Mouse (Mus musculus) intestine, embryonic 14.5 days (tissue): ENCODE results near the gene Ttll11. TPM values are rescaled to one million over a fixed set of nuclear protein-coding genes. Genes with fewer than 3 reads are reported as not detected.
A peak's percentile ranks its signal among the peaks of the same experiment; 100 is the strongest.

Experiments
- ATAC-seq: fragments of 200-750 bp; cut with Nextera tagmentation; replicated peaks from 2 replicates; pipeline ENCODE4 v1.8.0; 2017; ENCODE audit warnings: low read depth, moderate number of reproducible peaks, moderate TSS enrichment, moderate library complexity; ENCODE audit not compliant: low FRiP score, low TSS enrichment
- DNase-seq: peaks from one replicate; pipeline ENCODE4 v3.0.0-alpha.2; 2018; ENCODE audit warnings: low spot score
- H3K27ac ChIP-seq: fragments of 300-500 bp; sonication (generic); 2 replicates; pipeline ENCODE4 v1.5.1; 2014; ENCODE audit warnings: low read depth, mild to moderate bottlenecking, control low read depth
- H3K27me3 ChIP-seq: fragments of 300-500 bp; sonication (generic); replicated peaks from 2 replicates; pipeline ENCODE4 v1.6.1; 2014; ENCODE audit warnings: low read length, control low read depth; ENCODE audit not compliant: control insufficient read depth, insufficient read depth
- H3K36me3 ChIP-seq: fragments of 300-500 bp; sonication (generic); 2 replicates; pipeline ENCODE4 v1.6.1; 2014; ENCODE audit warnings: low read length, control low read depth; ENCODE audit not compliant: control insufficient read depth, insufficient read depth
- H3K4me1 ChIP-seq: fragments of 300-500 bp; sonication (generic); replicated peaks from 2 replicates; pipeline ENCODE4 v1.6.1; 2014; ENCODE audit warnings: low read length, control low read depth, mixed read lengths; ENCODE audit not compliant: control insufficient read depth, insufficient read depth
- H3K4me2 ChIP-seq: fragments of 300-500 bp; sonication (generic); 2 replicates; pipeline ENCODE4 v1.6.1; 2014; ENCODE audit warnings: low read length
- H3K4me3 ChIP-seq: fragments of 300-500 bp; sonication (generic); 2 replicates; pipeline ENCODE4 v1.5.1; 2014; ENCODE audit warnings: low read depth, low read length, control low read depth, mixed read lengths
- H3K9ac ChIP-seq: fragments of 300-500 bp; sonication (generic); 2 replicates; pipeline ENCODE4 v1.6.1; 2014; ENCODE audit warnings: mild to moderate bottlenecking, low read length
- H3K9me3 ChIP-seq: fragments of 300-500 bp; sonication (generic); 2 replicates; pipeline ENCODE4 v1.6.1; 2016; ENCODE audit warnings: low read length, control low read depth; ENCODE audit not compliant: control insufficient read depth
- WGBS: fragments of 180-500 bp; shearing (Covaris S2); extraction: QIAGEN DNeasy Blood & Tissue Kit; methylation state at CpG from one replicate; pipeline ENCODE4 v1.1.7; 2014; 5-methylcytosine and 5-hydroxymethylcytosine counted together
- polyA plus RNA-seq: library from polyadenylated mRNA; unstranded; fragments of >200 nt; fragmentation: Nextera tagmentation; extraction: Ambion mirVana; gene quantifications from 2 replicates; pipeline ENCODE4 v1.2.1, GENCODE M21; 2014

Ttll11 gene
- polyA plus RNA-seq, 1 experiment from 2014 or later: 0.92 TPM

DNA sequence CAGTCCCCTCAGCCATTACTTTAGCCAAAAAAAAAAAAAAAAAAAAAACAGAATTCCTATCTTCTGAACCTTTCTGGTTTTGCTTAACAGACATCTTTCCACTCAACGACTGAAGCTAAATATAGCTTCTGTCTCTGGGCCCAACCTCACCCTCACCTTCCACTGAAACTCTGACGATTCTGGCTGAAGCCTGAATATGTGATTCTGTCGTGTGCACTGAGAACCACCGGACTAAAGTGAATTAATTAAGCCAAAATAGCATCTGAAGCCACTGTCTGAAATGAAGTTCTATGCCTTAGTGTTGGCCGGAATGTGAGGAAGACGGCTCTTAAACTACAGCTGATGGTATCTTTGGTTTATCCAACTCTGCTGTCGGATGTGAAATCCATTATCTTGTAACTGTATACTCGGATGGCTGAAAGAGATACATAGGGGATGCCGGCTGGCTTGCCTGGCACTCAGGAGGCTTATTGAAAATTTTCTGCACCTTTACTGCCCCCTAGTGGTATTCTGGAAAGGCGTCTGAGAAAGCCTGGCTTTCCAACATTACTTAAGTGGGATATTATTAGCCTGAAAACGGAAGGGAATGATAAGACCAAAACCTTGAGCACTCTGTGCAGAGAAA, 73.4 kb downstream of the Ttll11 start:
- H3K4me3 ChIP-seq: no peak overlapping the region
- H3K4me2 ChIP-seq: peak overlapping the region; percentile 8; the same call in 1 of the 2 replicates
- no peak overlapping the region for H3K9ac ChIP-seq
- H3K9me3 ChIP-seq: no peaks in the 10 kb centered on the region
- no peaks in the 10 kb centered on the region for H3K36me3 ChIP-seq
- peak; percentile 80 for DNase-seq
- H3K27me3 ChIP-seq: no peaks in the 10 kb centered on the region
- ATAC-seq: peak; percentile 75
- H3K27ac ChIP-seq: peak overlapping the region; percentile 51; the same call in 1 of the 2 replicates
- 0 out of 2 replicates have a peak, but pooled peaks cover 9% of the 10 kb centered on the region for H3K4me1 ChIP-seq
- WGBS: 11% methylated on average over 11 of the region's 11 CpGs

DNA sequence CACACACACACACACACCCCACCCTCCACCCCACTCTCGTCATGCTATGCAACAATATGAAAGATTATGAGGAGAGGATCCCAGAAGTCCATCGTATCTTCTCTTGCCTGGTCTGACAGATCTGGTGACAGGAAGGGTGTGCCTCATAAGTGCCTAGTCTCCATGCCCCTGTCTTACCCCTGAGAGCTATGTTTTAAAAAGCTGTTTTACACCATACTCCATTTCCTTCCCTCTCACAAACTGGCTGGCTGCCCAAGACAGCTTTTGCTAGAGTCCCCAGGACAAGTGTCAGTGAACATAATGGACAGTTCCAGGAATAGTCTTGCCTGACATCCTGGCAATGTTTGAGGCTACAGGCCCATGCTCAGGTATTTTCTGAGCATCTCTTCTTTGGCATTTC, 78.9 kb downstream of the Ttll11 start:
- H3K9me3 ChIP-seq: no peaks in the 10 kb centered on the region
- no peak for DNase-seq

DNA sequence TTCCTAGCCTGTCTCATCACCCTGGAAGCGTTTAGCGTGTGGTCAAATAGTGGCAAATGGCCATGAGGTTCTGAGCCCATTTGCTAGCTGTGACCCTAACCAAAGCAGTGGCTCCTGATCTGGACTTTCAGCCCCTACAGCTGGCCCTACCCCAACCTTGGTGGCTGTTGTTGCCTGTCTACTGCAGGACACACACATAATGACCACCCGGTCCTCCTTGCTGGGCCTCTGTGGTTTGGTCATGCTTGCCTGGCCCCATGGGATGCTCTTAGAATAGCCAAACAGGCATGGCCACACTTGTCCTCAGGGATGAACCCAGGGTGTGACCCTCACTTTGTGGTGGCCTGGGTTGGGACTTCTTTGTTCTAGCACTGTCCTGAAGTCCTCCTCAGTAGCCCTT, 80.0 kb downstream of the Ttll11 start:
- ATAC-seq (no peak), DNase-seq (no peak)
- WGBS: 95% methylated on average over 3 of the region's 3 CpGs
- Histone ChIP-seq H3K4me2 (no peak overlapping the region), H3K36me3 (no peaks in the 10 kb centered on the region), H3K27ac (no peak overlapping the region), H3K4me1 (no peaks in the 10 kb centered on the region), H3K9ac (no peak overlapping the region), H3K4me3 (no peak overlapping the region), H3K27me3 (no peaks in the 10 kb centered on the region), H3K9me3 (no peaks in the 10 kb centered on the region)

More for the DNA sequence above, 78.9 kb downstream of the Ttll11 start:
- H3K36me3 ChIP-seq: no peaks in the 10 kb centered on the region
- H3K9ac ChIP-seq: no peak overlapping the region
- H3K27me3 ChIP-seq: no peaks in the 10 kb centered on the region
- H3K4me1 ChIP-seq: 0 out of 2 replicates have a peak, but pooled peaks cover 2% of the 10 kb centered on the region
- no peak overlapping the region for H3K27ac ChIP-seq
- H3K4me3 ChIP-seq: no peak overlapping the region
- no peak for ATAC-seq
- no peak overlapping the region for H3K4me2 ChIP-seq
- WGBS: 60% methylated on average over 2 of the region's 2 CpGs

DNA sequence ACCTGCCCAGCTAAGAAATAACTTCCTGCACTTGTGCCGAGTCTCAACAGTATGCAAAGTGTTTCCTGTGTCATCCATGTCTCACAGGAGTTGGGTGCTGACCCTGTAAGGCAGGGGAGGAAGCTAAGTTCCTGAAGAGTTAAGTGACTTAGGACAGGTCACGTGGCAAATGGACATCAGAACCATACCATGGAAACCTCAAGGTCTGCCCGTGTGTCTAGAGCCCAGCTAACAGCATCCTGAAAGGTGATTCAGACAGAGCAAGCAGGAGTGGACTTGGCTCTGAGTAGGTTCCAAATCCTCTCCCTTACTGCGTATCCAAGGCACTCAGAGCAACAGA, 80.6 kb downstream of the Ttll11 start:
- no peak overlapping the region for H3K4me3 ChIP-seq
- no peak overlapping the region for H3K4me2 ChIP-seq
- H3K27ac ChIP-seq: no peak overlapping the region
- H3K27me3 ChIP-seq: no peaks in the 10 kb centered on the region
- H3K36me3 ChIP-seq: no peaks in the 10 kb centered on the region
- no peak overlapping the region for H3K9ac ChIP-seq
- H3K9me3 ChIP-seq: no peaks in the 10 kb centered on the region
- no peak for DNase-seq
- no peaks in the 10 kb centered on the region for H3K4me1 ChIP-seq
- WGBS: 77% methylated on average over 4 of the region's 4 CpGs
- ATAC-seq: no peak

DNA sequence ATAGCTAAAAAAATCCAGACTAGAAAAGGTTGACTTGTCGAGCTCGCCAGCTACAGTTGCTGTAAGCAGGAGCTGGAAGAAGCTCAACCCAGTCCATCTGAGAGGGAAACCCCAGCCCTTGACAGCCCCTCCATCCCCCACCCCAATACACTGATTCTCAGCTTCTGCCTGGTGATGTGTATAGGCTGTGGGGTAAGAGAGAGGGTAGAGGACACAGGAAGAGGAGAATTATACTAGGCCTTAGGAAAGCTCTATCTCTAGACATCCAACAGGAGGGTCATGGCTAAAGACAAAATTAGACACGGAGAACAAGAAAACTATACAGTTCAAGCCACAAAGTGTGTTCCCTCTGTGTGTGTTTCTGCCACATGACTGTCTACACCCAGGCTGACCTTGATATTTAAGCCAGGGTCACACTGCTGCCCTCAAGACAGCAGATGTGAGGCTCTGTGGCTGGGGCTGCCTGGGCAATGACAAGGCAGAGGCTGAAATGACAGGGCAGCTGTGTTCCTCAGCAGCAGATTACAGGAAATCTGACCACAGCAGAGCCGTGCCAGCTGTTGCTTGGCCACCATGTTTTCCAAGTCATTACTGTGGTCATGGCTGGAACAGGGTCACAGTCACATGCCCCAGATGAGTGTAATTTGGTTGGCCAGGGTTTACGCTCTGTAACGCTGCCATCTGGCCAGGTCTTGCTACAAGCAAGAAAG, 81.1 kb downstream of the Ttll11 start:
- DNase-seq (no peak), ATAC-seq (no peak)
- no peak overlapping the region for H3K27ac ChIP-seq
- H3K9me3 ChIP-seq: no peaks in the 10 kb centered on the region
- H3K27me3 ChIP-seq: no peaks in the 10 kb centered on the region
- 76% methylated on average over 6 of the region's 6 CpGs for WGBS
- H3K4me2 ChIP-seq: no peak overlapping the region
- no peak overlapping the region for H3K9ac ChIP-seq
- H3K4me3 ChIP-seq: no peak overlapping the region
- H3K36me3 ChIP-seq: no peaks in the 10 kb centered on the region
- H3K4me1 ChIP-seq: no peaks in the 10 kb centered on the region

DNA sequence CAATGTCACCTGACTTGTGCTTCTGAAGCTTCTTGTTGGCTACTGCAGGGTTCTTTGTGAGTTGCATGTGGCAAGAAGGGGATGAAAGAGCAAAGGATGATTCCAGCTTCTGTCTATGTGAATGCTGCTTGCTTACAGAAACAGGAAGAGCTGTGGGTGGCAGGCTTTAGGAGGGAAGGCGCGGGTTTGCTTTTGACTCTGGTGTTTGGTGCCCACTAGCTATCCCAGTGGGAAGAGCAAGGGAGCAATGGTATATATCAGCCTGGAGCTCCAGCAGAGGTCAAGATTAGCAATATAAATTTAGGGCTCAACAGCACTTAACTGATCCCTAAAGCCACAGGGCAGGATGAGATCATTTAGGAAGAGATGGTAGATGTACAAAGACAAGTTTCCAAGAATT, 82.6 kb downstream of the Ttll11 start:
- Histone ChIP-seq H3K9ac (no peak overlapping the region), H3K27me3 (no peaks in the 10 kb centered on the region), H3K4me1 (no peaks in the 10 kb centered on the region), H3K4me3 (no peak overlapping the region), H3K27ac (no peak overlapping the region), H3K4me2 (no peak overlapping the region), H3K9me3 (no peaks in the 10 kb centered on the region), H3K36me3 (no peaks in the 10 kb centered on the region)
- no peak for DNase-seq
- ATAC-seq: no peak
- WGBS: 73% methylated on average over 2 of the region's 2 CpGs

DNA sequence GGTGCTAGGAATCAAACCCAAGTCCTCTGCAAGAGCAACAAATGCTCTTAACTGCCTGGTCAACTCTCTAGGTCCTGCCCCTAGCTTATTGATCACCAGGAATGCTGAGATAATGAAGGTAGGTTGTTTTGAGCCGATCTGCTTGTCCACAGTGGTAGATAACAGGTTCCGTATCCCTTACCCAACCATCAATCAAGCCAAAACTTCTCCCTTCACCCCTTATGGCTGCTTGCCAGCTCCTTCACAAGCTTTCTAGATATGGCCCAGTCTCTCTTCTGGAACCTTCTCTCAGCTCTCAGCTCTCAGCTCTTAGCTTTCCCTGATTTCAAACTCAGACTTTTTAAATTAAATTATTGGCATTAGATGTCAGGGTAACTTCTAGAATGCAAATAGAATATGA, 85.2 kb downstream of the Ttll11 start:
- H3K27me3 ChIP-seq: no peaks in the 10 kb centered on the region
- no peaks in the 10 kb centered on the region for H3K36me3 ChIP-seq
- WGBS: 68% methylated on average over 2 of the region's 2 CpGs
- H3K9ac ChIP-seq: no peak overlapping the region
- H3K4me1 ChIP-seq: no peaks in the 10 kb centered on the region
- H3K9me3 ChIP-seq: no peaks in the 10 kb centered on the region
- ATAC-seq (no peak), DNase-seq (no peak)
- H3K4me2 ChIP-seq: no peak overlapping the region
- H3K4me3 ChIP-seq: no peak overlapping the region
- H3K27ac ChIP-seq: no peak overlapping the region

DNA sequence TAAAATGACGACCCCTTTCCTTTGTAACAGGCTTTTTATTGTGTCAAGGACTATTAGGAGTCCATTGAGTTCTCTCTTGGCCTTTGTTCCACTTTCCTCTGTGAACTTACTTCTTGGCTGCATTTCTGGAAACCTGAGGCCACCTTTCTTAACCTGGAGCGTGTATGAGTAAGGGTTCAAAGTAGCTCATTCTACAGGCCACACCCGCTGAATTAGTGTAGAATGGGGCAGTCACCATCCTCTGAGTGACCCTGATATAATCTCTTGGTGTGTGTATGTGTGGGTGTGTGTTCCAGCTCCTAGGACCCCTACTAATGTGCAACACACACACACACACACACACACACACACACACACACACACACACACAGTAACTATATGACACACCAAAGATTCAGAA, 89.1 kb downstream of the Ttll11 start:
- Histone ChIP-seq H3K4me2 (no peak overlapping the region), H3K27me3 (no peaks in the 10 kb centered on the region), H3K4me1 (no peaks in the 10 kb centered on the region), H3K9ac (no peak overlapping the region), H3K4me3 (no peak overlapping the region), H3K27ac (no peak overlapping the region), H3K36me3 (no peaks in the 10 kb centered on the region), H3K9me3 (no peaks in the 10 kb centered on the region)
- no peak for ATAC-seq
- no peak for DNase-seq
- WGBS: 71% methylated on average over 3 of the region's 3 CpGs

DNA sequence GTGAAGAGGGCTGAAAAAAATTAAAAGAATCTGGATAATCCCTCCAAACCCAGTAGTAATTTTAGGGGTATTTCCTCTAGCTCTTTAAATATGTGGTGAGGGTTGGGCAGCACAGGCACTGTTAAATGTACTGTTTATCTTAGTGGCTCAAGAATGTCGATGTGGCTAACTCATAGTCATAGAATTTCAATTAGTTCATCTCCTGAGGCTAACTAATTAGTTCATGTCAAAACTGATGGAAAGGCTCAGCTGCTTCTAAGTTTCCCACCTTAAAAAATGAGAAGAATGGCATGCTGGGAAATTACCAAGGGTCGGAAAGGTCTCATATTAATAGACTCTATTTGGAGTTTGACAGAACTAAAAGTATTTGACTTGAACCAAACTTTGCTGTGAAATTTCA, 89.9 kb downstream of the Ttll11 start:
- Histone ChIP-seq H3K36me3 (no peaks in the 10 kb centered on the region), H3K4me1 (no peaks in the 10 kb centered on the region), H3K9me3 (no peaks in the 10 kb centered on the region), H3K9ac (no peak overlapping the region), H3K27me3 (no peaks in the 10 kb centered on the region), H3K4me3 (no peak overlapping the region), H3K27ac (no peak overlapping the region), H3K4me2 (no peak overlapping the region)
- DNase-seq (no peak), ATAC-seq (no peak)
- 54% methylated on average over 2 of the region's 2 CpGs for WGBS
